Mouse (Mus musculus) hindbrain, embryonic 10.5 days (tissue): ENCODE measurements around the gene Idnk. TPM values are rescaled to one million over a fixed set of nuclear protein-coding genes. Genes with fewer than 3 reads are reported as not detected.
A peak's percentile ranks its signal among the peaks of the same experiment; 100 is the strongest.

Source experiments
- DNase-seq: peaks from one replicate; pipeline ENCODE4 v3.0.0-alpha.2; 2017; ENCODE audit warnings: low spot score
- H3K27ac ChIP-seq: fragments of 300-500 bp; sonication (generic); 2 replicates; pipeline ENCODE4 v1.5.1; 2016; ENCODE audit warnings: mild to moderate bottlenecking, moderate library complexity
- H3K27me3 ChIP-seq: fragments of 300-500 bp; sonication (generic); 2 replicates; pipeline ENCODE4 v1.6.1; 2016; ENCODE audit warnings: mild to moderate bottlenecking; ENCODE audit not compliant: poor library complexity, insufficient read depth, severe bottlenecking
- H3K36me3 ChIP-seq: fragments of 300-500 bp; sonication (generic); 2 replicates; pipeline ENCODE4 v1.6.1; 2016; ENCODE audit warnings: mild to moderate bottlenecking, moderate library complexity
- H3K4me1 ChIP-seq: fragments of 300-500 bp; sonication (generic); replicated peaks from 2 replicates; pipeline ENCODE4 v1.6.1; 2016; ENCODE audit warnings: mild to moderate bottlenecking
- H3K4me3 ChIP-seq: fragments of 300-500 bp; sonication (generic); 2 replicates; pipeline ENCODE4 v1.5.1; 2016; ENCODE audit warnings: mild to moderate bottlenecking, moderate library complexity
- H3K9me3 ChIP-seq: fragments of 300-500 bp; sonication (generic); 2 replicates; pipeline ENCODE4 v1.6.1; 2016; ENCODE audit warnings: mild to moderate bottlenecking, moderate library complexity
- WGBS: fragments of 180-500 bp; shearing (Covaris S2); methylation state at CpG from one replicate; pipeline ENCODE4 v1.1.7; 2016; 5-methylcytosine and 5-hydroxymethylcytosine counted together
- polyA plus RNA-seq: library from polyadenylated mRNA; unstranded; fragments of >200 nt; fragmentation: Nextera tagmentation; extraction: Ambion mirVana; gene quantifications from 2 replicates; pipeline ENCODE4 v1.2.1, GENCODE M21; 2016

Gene Idnk
- polyA plus RNA-seq, 1 experiment from 2014 or later = 66.7 TPM

DNA sequence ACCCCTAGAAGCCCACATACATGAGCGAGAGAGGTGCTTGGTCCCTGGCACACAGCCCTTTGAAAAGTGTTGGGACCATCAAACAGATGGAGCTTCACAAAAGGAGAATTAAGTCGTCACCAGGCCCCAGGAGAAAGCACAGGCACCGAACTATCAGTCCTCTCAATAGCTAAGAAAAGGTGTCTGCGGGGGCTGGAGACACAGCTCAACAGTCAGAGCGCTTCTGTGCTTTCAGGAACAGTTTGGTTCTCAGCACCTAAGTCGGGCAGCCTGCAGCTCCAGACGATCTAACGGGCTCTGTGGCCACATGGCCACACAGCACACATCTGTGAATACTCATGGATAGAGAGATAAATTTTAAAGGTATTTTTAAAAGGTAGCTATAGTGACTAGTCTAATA, 28.8 kb downstream of the Idnk start:
- 90% methylated on average over 8 of the region's 8 CpGs for WGBS
- H3K36me3 ChIP-seq = peaks cover 73% of the 10 kb centered on the region
- no peak for DNase-seq

DNA sequence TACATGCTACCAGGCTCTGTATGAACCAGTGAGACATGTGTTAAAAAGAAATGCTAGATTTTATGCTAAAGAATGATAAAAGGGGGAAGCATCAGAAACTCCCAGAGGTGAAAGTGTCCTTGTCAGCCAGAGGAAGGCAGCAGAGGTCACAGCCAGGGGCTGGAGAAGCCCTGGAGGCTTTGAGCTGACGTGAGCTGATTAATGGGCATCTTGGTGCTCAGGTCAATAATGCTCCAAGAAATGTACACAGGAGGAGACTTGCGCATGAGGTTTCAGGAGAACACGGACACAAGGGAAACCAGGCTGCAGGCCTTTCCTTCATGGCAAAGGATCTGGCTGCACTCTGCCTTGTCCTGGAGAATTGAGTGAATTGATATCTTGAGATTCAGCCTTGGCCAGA, 30.3 kb downstream of the Idnk start:
- no peaks in the 10 kb centered on the region for H3K9me3 ChIP-seq
- no peak overlapping the region for H3K27ac ChIP-seq
- no peak overlapping the region for H3K4me3 ChIP-seq
- DNase-seq = no peak
- no peaks in the 10 kb centered on the region for H3K4me1 ChIP-seq
- no peaks in the 10 kb centered on the region for H3K27me3 ChIP-seq
- WGBS = 91% methylated on average over 3 of the region's 3 CpGs
- H3K36me3 ChIP-seq = peaks cover 74% of the 10 kb centered on the region

More for the DNA sequence above, 28.8 kb downstream of the Idnk start:
- H3K4me3 ChIP-seq = no peak overlapping the region
- no peaks in the 10 kb centered on the region for H3K9me3 ChIP-seq
- no peaks in the 10 kb centered on the region for H3K27me3 ChIP-seq
- no peaks in the 10 kb centered on the region for H3K4me1 ChIP-seq
- no peak overlapping the region for H3K27ac ChIP-seq

DNA sequence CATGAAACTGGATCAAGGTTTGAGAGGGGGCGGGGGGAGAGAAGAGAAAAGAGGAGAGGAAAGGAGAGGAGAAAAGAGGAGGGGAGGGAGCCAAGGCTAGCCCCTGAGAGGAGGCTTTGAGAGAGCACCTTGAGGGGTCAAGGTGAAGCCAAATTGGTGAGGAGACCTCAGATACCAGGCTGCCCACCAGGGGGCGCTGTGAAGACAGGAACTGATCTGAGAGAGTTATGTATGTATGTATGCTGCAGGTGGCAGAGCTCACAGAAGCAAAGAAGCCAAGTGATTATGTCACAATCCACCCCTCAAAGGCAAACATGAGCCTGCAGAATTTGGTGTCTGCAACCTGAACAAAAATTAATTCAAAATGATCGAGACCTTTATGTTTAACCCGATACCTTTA, 31.0 kb downstream of the Idnk start:
- no peaks in the 10 kb centered on the region for H3K4me1 ChIP-seq
- H3K9me3 ChIP-seq = no peaks in the 10 kb centered on the region
- WGBS = 65% methylated on average over 4 of the region's 4 CpGs
- H3K36me3 ChIP-seq = peaks cover 74% of the 10 kb centered on the region
- peak; percentile 81 for DNase-seq
- no peak overlapping the region for H3K4me3 ChIP-seq
- H3K27ac ChIP-seq = no peak overlapping the region
- H3K27me3 ChIP-seq = no peaks in the 10 kb centered on the region

DNA sequence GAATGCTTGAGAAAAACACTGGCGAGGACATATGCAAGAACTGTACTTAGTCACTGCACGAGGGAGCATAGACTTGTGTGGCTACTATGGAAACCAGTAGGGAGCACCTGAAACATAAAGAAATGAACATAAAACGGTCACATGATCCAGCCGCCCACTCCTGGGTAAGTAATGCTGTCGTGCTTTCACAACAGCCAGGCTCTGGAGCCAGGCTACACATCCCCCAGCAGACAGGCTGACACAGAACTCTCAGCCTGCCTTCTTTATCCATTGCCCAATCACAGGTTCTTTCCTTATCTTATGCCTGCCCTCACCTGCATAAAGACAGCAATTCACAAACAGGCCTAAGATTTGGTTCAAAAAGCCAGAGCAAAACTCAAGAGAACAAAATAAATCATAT, 32.0 kb downstream of the Idnk start:
- Histone ChIP-seq H3K4me3 (no peak overlapping the region), H3K27ac (no peak overlapping the region), H3K4me1 (no peaks in the 10 kb centered on the region), H3K9me3 (no peaks in the 10 kb centered on the region), H3K36me3 (peaks cover 80% of the 10 kb centered on the region), H3K27me3 (no peaks in the 10 kb centered on the region)
- 88% methylated on average over 5 of the region's 5 CpGs for WGBS
- no peak for DNase-seq

DNA sequence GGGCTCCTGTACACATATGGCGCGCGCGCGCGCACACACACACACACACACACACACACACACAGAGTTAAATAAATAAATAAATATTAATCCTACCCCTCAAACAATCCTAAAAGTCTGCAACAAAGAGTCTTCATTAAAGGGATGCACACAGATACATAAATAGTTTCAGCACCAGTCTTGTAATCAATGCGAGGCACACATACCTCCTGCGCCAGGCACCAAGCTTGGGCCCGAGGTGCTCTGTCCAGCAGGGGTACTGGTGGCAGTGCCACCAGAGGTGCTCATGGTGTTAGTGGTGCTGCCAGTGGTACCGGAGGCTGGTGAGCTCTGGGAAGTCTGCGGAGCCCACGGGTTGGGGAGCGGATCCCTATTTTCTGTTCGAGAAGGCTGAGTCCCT, 34.1 kb downstream of the Idnk start:
- Histone ChIP-seq H3K9me3 (no peaks in the 10 kb centered on the region), H3K4me1 (no peaks in the 10 kb centered on the region), H3K27ac (no peak overlapping the region), H3K27me3 (no peaks in the 10 kb centered on the region), H3K36me3 (peaks cover 85% of the 10 kb centered on the region), H3K4me3 (no peak overlapping the region)
- 99% methylated on average over 14 of the region's 14 CpGs for WGBS
- DNase-seq = no peak

DNA sequence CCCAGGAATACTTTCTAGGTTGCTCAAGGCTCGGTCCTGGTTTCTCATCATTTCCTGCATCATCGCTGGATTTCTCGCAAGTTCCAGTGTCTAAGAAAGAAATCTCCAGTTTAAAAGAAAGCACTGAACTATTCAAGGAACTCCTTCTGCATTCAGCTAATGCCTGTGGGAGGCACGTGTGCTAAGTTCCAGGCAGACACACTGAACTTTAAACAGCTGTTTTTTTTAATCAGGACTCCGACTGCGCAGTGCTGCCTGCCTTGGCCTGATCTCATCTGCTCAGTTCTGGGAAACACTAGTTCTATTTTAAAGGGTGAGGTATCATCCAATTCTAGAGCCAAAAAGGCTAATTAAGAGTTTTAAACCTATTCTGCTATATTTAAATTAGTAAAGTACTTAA, 34.7 kb downstream of the Idnk start:
- Histone ChIP-seq H3K27ac (no peak overlapping the region), H3K36me3 (peaks cover 85% of the 10 kb centered on the region)

DNA sequence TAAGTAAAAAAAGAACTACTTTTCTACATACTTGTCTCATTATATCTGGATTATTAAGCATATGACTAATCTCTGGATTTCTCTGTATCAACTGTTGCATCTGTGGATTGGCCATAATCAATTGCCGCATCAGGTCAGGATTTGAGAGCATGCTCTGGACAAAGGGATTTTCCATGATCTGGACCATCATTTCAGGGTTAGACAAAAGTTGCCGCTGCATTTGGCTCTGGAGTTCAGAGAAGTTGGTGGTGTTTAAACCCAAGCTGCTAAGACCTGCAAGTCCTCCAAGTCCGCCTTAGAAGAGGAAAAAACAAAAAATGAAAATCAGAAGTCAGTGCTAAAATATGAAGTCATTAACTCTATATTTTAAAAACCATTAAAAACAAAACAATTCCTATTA, 35.8 kb downstream of the Idnk start:
- 95% methylated on average over 3 of the region's 3 CpGs for WGBS
- no peak overlapping the region for H3K4me3 ChIP-seq
- no peak for DNase-seq
- H3K27me3 ChIP-seq = no peaks in the 10 kb centered on the region
- no peaks in the 10 kb centered on the region for H3K9me3 ChIP-seq
- H3K27ac ChIP-seq = no peak overlapping the region
- no peaks in the 10 kb centered on the region for H3K4me1 ChIP-seq
- H3K36me3 ChIP-seq = peaks cover 87% of the 10 kb centered on the region

More for the DNA sequence above, 34.7 kb downstream of the Idnk start:
- 95% methylated on average over 6 of the region's 6 CpGs for WGBS
- Histone ChIP-seq H3K4me1 (no peaks in the 10 kb centered on the region), H3K27me3 (no peaks in the 10 kb centered on the region), H3K9me3 (no peaks in the 10 kb centered on the region), H3K4me3 (no peak overlapping the region)
- DNase-seq = no peak

DNA sequence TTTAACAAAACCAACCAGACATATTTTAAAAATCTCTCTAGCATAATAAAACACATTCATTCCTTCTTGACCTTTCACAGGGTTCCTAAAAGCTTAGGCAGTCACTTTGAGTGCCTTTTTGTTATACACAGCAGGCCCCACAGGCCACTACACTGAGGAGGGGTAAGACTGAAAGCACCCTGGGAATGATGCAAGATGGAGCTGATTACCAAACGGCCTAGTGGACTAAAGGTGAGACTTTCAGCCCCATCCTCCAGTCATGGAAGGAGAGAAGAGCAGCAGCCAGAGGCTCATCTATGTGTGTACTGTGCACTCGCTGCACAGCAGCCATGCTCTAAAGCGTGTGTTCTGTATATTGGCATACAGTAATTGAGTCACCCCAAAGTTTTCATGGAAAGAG, 37.5 kb downstream of the Idnk start:
- Histone ChIP-seq H3K4me3 (no peak overlapping the region), H3K4me1 (no peaks in the 10 kb centered on the region), H3K27me3 (no peaks in the 10 kb centered on the region), H3K9me3 (no peaks in the 10 kb centered on the region), H3K36me3 (peaks cover 78% of the 10 kb centered on the region), H3K27ac (no peak overlapping the region)
- no peak for DNase-seq
- 80% methylated on average over 3 of the region's 3 CpGs for WGBS

DNA sequence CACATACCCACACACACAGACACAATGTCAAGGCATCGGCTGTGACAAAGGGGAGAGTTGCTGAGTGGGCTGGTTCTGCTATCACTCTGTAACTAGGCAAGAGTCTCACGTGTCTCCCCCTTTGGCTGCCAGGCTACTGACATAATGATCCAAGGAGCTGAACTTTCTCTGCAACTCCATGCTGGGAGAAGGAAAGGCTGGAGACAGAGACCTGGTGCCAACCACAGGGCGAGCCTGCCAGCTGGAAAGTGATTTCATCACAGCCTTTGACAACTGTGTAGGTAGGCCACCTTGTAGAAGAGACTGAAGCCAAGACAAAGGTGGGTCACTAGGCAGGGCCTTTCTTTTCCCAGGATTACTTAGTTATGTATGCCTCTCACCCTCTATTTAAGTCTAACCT, 39.8 kb downstream of the Idnk start:
- DNase-seq = no peak
- Histone ChIP-seq H3K4me3 (no peak overlapping the region), H3K9me3 (no peaks in the 10 kb centered on the region), H3K27me3 (no peaks in the 10 kb centered on the region), H3K27ac (no peak overlapping the region), H3K36me3 (peaks cover 57% of the 10 kb centered on the region), H3K4me1 (no peaks in the 10 kb centered on the region)
- WGBS = 83% methylated on average over 3 of the region's 3 CpGs

DNA sequence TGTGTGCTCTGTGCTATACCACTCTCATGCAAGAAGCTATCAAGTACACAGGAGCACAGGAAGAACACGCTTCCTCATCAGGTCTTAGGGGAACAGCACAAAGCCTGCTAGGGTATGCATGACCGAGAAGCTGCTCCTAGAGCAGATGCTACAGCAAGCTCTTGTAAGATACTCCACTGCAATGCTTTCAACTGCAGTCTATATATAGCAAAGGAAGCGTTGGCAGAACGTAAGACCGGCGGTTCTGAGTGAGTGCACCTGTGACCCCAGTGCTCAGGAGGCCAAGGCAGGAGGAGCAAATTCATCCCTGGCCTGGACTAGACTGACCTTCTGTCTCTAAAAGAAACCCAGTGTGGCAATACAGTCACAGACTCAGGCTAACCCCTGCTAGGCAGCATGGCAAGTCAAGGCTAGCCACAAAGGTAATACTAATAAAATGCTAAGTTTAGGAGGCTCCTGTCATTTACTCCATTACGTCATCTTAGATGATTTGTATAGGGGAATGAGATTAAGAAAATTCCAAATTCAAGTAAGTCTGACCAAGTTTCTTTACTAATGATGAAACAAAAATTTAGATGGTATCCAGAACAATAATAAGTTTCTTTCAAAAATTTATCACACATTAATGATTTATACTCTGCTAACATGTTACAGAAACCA, 40.7 kb downstream of the Idnk start:
- Histone ChIP-seq H3K9me3 (no peaks in the 10 kb centered on the region), H3K27ac (no peak overlapping the region), H3K4me3 (no peak overlapping the region), H3K4me1 (no peaks in the 10 kb centered on the region), H3K36me3 (peaks cover 48% of the 10 kb centered on the region), H3K27me3 (no peaks in the 10 kb centered on the region)
- DNase-seq = no peak
- WGBS = 93% methylated on average over 7 of the region's 7 CpGs

DNA sequence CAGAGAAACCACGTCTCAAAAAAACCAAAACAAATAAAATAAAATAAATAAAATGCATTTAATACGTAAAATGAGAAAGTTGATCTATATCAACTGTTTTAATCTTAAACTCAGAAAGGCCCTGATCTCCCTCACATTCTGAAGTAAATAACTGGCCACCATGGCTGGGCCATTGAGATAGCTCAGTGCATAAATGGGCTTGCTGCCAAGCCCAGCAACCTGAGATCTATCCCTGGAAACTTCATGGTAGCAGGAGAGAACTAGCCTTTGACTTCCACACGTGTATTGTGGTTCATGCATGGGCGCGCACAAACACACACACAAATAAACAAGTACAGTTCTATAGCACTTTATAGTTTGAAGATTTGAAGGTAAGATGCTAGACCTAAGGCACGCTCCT, 43.9 kb downstream of the Idnk start:
- Histone ChIP-seq H3K27me3 (no peaks in the 10 kb centered on the region), H3K36me3 (peaks cover 20% of the 10 kb centered on the region), H3K4me3 (no peak overlapping the region), H3K27ac (no peak overlapping the region), H3K9me3 (no peaks in the 10 kb centered on the region), H3K4me1 (no peaks in the 10 kb centered on the region)
- 91% methylated on average over 6 of the region's 6 CpGs for WGBS
- no peak for DNase-seq

DNA sequence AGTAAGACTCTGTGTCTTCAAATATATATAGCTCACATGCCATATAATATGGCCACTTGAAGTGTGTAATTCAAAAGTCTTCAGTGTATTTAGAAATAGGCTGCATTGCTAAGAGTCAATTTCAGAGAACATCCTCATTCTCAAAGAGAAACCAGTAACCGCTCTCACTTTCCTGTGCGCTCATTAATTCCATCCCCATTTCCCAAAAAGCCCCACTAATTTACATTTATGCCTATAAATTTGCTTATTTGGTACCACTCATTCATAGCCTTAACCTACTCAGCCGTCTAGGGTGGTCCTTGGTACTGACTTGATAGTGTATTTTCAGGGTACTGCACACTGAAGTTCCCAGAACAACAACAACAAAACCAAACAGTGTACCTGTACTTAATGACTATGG, 44.5 kb downstream of the Idnk start:
- Histone ChIP-seq H3K27me3 (no peaks in the 10 kb centered on the region), H3K9me3 (no peaks in the 10 kb centered on the region), H3K4me3 (no peak overlapping the region), H3K4me1 (no peaks in the 10 kb centered on the region), H3K27ac (no peak overlapping the region), H3K36me3 (peaks cover 18% of the 10 kb centered on the region)
- WGBS = 96% methylated on average over 3 of the region's 3 CpGs
- no peak for DNase-seq

DNA sequence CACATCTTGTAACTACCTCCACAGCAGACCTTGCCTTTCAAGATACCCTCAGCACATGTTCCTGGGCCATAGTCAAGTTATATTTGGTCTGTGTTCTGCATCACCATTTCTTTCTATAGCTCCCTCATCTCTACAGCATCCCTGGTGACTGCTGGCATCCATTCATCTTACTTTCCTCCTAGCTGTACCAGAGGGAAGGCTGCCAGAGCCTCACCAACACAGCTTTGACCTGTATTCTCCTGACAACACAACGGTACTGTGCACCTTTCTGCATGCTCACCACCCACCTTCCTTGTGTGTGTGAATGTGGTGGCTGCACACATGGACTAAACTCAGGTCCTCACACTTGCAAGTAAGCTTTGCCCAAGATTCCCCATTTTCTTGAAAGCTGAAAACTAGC, 45.5 kb downstream of the Idnk start:
- no peak overlapping the region for H3K27ac ChIP-seq
- H3K27me3 ChIP-seq = no peaks in the 10 kb centered on the region
- peaks cover 8% of the 10 kb centered on the region for H3K36me3 ChIP-seq
- no peaks in the 10 kb centered on the region for H3K9me3 ChIP-seq
- 94% methylated on average over 1 of the region's 1 CpGs for WGBS
- no peaks in the 10 kb centered on the region for H3K4me1 ChIP-seq
- no peak for DNase-seq
- H3K4me3 ChIP-seq = no peak overlapping the region

DNA sequence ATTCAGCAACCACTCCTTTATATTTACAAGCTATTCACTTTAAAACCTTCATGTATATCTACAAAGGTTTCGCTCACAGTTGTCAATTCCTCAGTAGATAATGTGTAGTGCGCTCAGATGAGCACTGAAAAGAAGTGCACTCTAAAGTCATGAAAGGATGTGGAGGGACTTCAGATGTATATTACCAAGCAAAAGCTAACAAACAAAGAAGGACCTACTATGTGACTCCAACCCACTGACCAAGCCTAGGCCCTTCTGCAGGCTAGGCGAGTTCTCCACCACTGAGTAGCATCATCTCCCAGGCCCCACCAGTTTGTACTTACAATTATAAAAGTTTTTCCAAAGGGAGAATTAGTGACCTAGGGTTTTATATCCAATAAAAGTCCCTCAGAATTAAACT, 46.8 kb downstream of the Idnk start:
- H3K27ac ChIP-seq = no peak overlapping the region
- H3K9me3 ChIP-seq = no peaks in the 10 kb centered on the region
- peaks cover 4% of the 10 kb centered on the region; the same call in 1 of the 2 replicates for H3K36me3 ChIP-seq
- no peak for DNase-seq
- no peaks in the 10 kb centered on the region for H3K27me3 ChIP-seq
- H3K4me3 ChIP-seq = no peak overlapping the region
- WGBS = 94% methylated on average over 3 of the region's 3 CpGs
- H3K4me1 ChIP-seq = no peaks in the 10 kb centered on the region
